Mouse (Mus musculus): ENCODE measurements around the gene Cdk9. TPM values are rescaled to one million over a fixed set of nuclear protein-coding genes. Genes with fewer than 3 reads are reported as not detected.

The Cdk9 gene
- 69.8 TPM for polyA plus RNA-seq (2014; fragmentation: Illumina TruSeq; extraction: RNeasy Lipid Tissue Mini Kit (QIAGEN cat#74804); ENCODE audit: insufficient read depth, low read depth, low replicate concordance)

GRCm38 (mm10) chr2:32712934-32713817 is at the start of gene Cdk9:
Gene Cdk9, minus strand, starts transcription at chr2:32713076.

DNA sequence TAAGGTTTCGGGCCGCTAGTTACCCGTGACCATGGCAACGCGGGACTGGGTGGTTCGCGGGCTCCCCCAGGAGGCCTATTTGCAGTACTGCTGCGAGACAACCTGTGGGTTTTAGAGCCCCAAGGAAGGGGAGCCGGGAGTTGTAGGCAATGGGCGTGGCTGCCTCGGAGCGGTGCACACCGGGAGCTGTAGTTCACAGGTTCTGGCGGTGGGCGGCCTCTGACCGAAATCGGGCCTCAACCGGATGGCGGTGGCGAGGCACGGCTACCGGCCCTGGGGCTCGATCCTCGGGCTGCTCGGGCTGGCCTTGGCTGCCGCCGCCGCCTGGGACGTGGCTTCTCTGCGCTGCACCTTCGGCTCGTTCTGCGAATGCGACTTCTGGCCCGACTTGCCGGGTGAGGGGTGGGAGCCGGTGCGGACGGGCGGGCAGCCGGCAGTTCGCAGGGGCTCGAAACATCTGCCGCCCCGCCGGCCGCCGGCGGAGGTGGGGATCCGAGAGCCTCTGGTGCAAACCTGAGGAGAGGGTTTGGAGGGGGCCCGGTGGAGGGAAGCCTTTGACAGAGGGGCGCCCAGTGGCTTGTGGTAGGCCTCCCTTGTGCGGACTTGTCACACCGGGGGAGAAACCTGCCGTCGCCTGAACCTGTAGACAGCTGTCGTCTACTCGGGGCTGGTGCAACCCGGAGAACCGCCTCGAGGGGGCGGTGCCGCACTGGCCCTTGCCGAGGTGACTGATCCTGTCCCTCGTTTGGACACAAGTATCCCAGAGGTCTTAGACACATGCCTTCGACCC is 44.4 kb upstream of the Cdk9 start, which contains the start of gene Tor2a:
Gene Tor2a, plus strand, starts transcription at position 179 of the 790 bp plus-strand sequence.

GRCm38 (mm10) chr2:32740916-32741272 is 28.0 kb upstream of the Cdk9 start, which contains the start of gene 6330409D20Rik:
Gene 6330409D20Rik, minus strand, starts transcription at chr2:32741016.

DNA sequence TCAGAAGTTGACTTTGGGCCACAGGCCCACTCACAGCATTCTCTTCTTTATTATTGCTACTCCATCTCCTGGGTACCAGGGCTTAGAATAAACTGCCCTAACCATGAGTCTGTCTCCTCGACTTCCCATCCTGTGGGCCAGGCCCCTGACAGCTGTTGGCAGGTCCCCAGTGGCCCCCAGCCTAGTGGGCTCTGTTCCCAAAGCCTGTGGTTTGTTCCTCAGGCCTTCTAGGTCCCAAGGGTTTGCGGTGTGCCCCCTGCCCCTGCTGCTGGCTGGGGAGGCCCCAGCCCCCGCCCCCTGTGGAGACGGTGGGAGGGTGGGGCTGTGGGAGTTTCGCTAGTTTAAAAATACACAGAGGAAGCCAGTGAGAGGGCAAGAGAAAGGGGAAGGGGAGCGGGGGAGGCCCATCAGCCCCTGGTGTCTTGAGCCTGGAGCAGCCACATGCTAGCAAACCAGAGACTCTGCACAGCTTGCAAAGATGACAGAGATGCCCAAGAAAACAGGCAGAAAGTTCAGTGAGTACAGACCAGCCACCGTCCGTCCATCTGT is 7.9 kb upstream of the Cdk9 start, which contains the start of gene Sh2d3c:
Gene Sh2d3c, plus strand, starts transcription at position 375 of the 549 bp plus-strand sequence.

GRCm38 (mm10) chr2:32704021-32704421 is 8.9 kb downstream of the Cdk9 start, which contains the start of gene Fpgs:
Gene Fpgs, minus strand, starts transcription at chr2:32704145.

Other genes starting within 250 kb of the Cdk9 start
- gene Fam102a, start 177.7 kb downstream of the Cdk9 start, polyA plus RNA-seq (2014; fragmentation: Illumina TruSeq; extraction: RNeasy Lipid Tissue Mini Kit (QIAGEN cat#74804); ENCODE audit: insufficient read depth, low read depth, low replicate concordance) = 10.6 TPM
- 67.1 TPM for gene Dpm2, start 142.2 kb downstream of the Cdk9 start, polyA plus RNA-seq (2014; fragmentation: Illumina TruSeq; extraction: RNeasy Lipid Tissue Mini Kit (QIAGEN cat#74804); ENCODE audit: insufficient read depth, low read depth, low replicate concordance)
- not detected for gene Pip5kl1, start 138.3 kb downstream of the Cdk9 start, polyA plus RNA-seq (2014; fragmentation: Illumina TruSeq; extraction: RNeasy Lipid Tissue Mini Kit (QIAGEN cat#74804); ENCODE audit: insufficient read depth, low read depth, low replicate concordance)
- gene 9430097D07Rik, start 137.4 kb downstream of the Cdk9 start, polyA plus RNA-seq (2014; fragmentation: Illumina TruSeq; extraction: RNeasy Lipid Tissue Mini Kit (QIAGEN cat#74804); ENCODE audit: insufficient read depth, low read depth, low replicate concordance) = not detected
- 13.3 TPM for gene St6galnac4, start 126.0 kb downstream of the Cdk9 start, polyA plus RNA-seq (2014; fragmentation: Illumina TruSeq; extraction: RNeasy Lipid Tissue Mini Kit (QIAGEN cat#74804); ENCODE audit: insufficient read depth, low read depth, low replicate concordance)
- gene St6galnac6, start 113.4 kb downstream of the Cdk9 start, polyA plus RNA-seq (2014; fragmentation: Illumina TruSeq; extraction: RNeasy Lipid Tissue Mini Kit (QIAGEN cat#74804); ENCODE audit: insufficient read depth, low read depth, low replicate concordance) = 21.6 TPM
- gene Ak1, start 91.3 kb downstream of the Cdk9 start, polyA plus RNA-seq (2014; fragmentation: Illumina TruSeq; extraction: RNeasy Lipid Tissue Mini Kit (QIAGEN cat#74804); ENCODE audit: insufficient read depth, low read depth, low replicate concordance) = 24.5 TPM
- gene Eng, start 66.5 kb downstream of the Cdk9 start, polyA plus RNA-seq (2014; fragmentation: Illumina TruSeq; extraction: RNeasy Lipid Tissue Mini Kit (QIAGEN cat#74804); ENCODE audit: insufficient read depth, low read depth, low replicate concordance) = 182 TPM
- gene Fpgs, start 8.9 kb downstream of the Cdk9 start, polyA plus RNA-seq (2014; fragmentation: Illumina TruSeq; extraction: RNeasy Lipid Tissue Mini Kit (QIAGEN cat#74804); ENCODE audit: insufficient read depth, low read depth, low replicate concordance) = 11.3 TPM
- 34.4 TPM for gene Sh2d3c, start 8.0 kb upstream of the Cdk9 start, polyA plus RNA-seq (2014; fragmentation: Illumina TruSeq; extraction: RNeasy Lipid Tissue Mini Kit (QIAGEN cat#74804); ENCODE audit: insufficient read depth, low read depth, low replicate concordance)
- 0.50 TPM for gene 6330409D20Rik, start 27.9 kb upstream of the Cdk9 start, polyA plus RNA-seq (2014; fragmentation: Illumina TruSeq; extraction: RNeasy Lipid Tissue Mini Kit (QIAGEN cat#74804); ENCODE audit: insufficient read depth, low read depth, low replicate concordance)
- gene Tor2a, start 44.2 kb upstream of the Cdk9 start, polyA plus RNA-seq (2014; fragmentation: Illumina TruSeq; extraction: RNeasy Lipid Tissue Mini Kit (QIAGEN cat#74804); ENCODE audit: insufficient read depth, low read depth, low replicate concordance) = 28.0 TPM
- gene Ttc16, start 62.6 kb upstream of the Cdk9 start, polyA plus RNA-seq (2014; fragmentation: Illumina TruSeq; extraction: RNeasy Lipid Tissue Mini Kit (QIAGEN cat#74804); ENCODE audit: insufficient read depth, low read depth, low replicate concordance) = 3.9 TPM
- 4.9 TPM for gene Ptrh1, start 62.7 kb upstream of the Cdk9 start, polyA plus RNA-seq (2014; fragmentation: Illumina TruSeq; extraction: RNeasy Lipid Tissue Mini Kit (QIAGEN cat#74804); ENCODE audit: insufficient read depth, low read depth, low replicate concordance)
- 3.9 TPM for gene Cfap157, start 71.4 kb upstream of the Cdk9 start, polyA plus RNA-seq (2014; fragmentation: Illumina TruSeq; extraction: RNeasy Lipid Tissue Mini Kit (QIAGEN cat#74804); ENCODE audit: insufficient read depth, low read depth, low replicate concordance)
- gene Stxbp1, start 134.2 kb upstream of the Cdk9 start, polyA plus RNA-seq (2014; fragmentation: Illumina TruSeq; extraction: RNeasy Lipid Tissue Mini Kit (QIAGEN cat#74804); ENCODE audit: insufficient read depth, low read depth, low replicate concordance) = 13.0 TPM
- 108 TPM for gene Fam129b, start 163.0 kb upstream of the Cdk9 start, polyA plus RNA-seq (2014; fragmentation: Illumina TruSeq; extraction: RNeasy Lipid Tissue Mini Kit (QIAGEN cat#74804); ENCODE audit: insufficient read depth, low read depth, low replicate concordance)
- gene Rpl12, start 248.5 kb upstream of the Cdk9 start, polyA plus RNA-seq (2014; fragmentation: Illumina TruSeq; extraction: RNeasy Lipid Tissue Mini Kit (QIAGEN cat#74804); ENCODE audit: insufficient read depth, low read depth, low replicate concordance) = 1,042 TPM
- gene Lrsam1, start 248.5 kb upstream of the Cdk9 start, polyA plus RNA-seq (2014; fragmentation: Illumina TruSeq; extraction: RNeasy Lipid Tissue Mini Kit (QIAGEN cat#74804); ENCODE audit: insufficient read depth, low read depth, low replicate concordance) = 4.8 TPM

Measured in lung, adult 10 weeks (tissue).